Mouse (Mus musculus): ENCODE measurements around the gene Gm11032.

Gm11032 gene

DNA sequence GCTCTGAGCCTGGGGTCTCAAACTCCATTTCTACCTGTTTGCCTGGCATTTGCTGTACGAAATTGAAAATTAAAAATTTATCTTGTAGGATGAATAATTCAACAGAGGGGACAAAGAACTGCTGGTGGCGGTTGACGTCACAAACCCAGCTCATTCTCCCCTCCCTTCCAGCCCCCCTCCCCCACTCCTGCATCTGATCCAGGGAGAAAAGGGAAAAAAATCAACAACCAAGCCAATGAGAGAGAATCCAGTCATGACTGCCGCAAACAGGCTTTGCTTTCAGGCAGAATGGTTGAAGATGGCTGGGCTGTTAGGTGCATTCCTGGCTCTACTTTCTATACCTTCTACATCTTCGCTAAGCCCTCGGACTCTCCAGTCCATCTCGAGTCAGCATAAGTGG, 6.1 kb downstream of the Gm11032 start:
- WGBS = 69% methylated on average over 7 of the region's 7 CpGs

DNA sequence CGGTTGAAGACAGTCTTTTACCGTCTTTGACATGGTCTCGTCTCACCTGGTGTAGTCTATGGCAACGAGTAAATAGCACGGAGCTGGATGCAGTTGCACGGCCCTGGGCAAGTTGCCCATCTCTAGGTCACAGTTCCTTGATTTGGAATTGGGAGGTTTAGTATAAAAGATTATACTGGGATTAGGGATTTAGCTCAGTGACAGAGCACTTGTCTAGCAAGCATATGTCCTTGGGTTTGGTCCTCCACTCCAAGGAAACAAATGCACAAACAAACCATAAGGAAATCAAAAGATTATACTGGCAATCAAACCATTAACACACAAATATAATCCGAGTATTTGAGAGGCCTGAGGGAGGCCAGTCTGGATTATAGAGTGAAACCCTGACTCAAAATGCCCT, 7.8 kb downstream of the Gm11032 start:
- 72% methylated on average over 7 of the region's 7 CpGs for WGBS

DNA sequence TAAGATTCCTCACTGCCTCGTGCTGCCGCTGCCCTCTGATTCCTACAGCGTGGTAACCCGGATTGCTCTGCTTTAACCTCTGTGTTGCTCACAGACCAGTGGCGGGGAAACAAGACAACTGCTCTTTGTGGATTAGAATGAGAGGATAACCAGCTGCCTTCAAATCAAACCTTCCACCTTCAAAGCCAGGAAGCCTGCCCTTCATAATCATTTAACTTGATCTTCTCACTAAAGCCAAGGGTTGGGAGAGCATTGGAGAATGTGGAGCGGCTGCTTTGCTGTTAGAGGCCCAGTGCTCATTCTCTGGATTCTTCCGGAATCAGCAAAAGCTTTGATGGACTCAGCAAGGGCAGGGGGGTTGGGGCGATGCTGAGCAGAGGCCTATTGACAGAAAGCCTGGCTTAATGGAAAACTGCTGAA, 10.0 kb downstream of the Gm11032 start:
- WGBS = 62% methylated on average over 8 of the region's 8 CpGs

DNA sequence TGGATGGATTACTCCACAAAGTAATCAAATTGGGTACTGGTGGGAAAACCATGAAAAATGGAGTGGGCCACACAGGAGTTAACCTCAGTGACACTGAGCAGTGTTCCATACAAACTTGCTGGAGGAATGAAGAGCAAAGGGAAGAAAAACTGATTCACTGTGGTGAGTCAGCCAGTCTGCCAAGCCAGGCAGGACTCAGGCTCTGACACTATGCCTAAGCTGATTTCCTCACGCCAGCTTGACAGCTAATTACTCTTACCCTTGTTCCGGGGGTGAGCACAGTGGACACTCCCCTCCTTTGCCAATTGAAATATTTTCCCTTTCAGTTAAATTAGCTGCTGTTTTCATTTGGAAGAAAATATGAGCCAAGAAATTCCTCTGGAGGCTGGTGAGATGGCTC, 13.6 kb downstream of the Gm11032 start:
- 56% methylated on average over 2 of the region's 2 CpGs for WGBS

DNA sequence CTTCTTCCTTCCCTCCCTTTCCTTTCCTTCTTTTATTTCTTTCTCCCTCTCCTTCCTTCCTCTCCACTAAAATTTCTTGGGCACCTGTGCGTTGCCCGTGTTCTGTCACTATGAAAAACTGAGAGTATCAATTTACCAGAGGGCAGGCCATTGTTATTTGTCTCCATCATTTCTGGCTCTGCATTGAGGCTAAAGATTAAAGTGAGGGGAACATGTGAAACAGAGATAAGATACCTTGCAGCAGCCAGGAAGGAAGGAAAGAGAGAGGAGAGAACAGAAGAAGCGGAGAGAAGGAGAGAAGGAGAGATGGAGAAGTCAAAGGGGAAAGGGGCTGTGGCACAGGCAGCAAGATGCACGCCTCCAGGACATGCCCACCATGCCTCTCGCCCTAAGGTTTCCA, 14.5 kb downstream of the Gm11032 start:
- WGBS = 79% methylated on average over 5 of the region's 5 CpGs

DNA sequence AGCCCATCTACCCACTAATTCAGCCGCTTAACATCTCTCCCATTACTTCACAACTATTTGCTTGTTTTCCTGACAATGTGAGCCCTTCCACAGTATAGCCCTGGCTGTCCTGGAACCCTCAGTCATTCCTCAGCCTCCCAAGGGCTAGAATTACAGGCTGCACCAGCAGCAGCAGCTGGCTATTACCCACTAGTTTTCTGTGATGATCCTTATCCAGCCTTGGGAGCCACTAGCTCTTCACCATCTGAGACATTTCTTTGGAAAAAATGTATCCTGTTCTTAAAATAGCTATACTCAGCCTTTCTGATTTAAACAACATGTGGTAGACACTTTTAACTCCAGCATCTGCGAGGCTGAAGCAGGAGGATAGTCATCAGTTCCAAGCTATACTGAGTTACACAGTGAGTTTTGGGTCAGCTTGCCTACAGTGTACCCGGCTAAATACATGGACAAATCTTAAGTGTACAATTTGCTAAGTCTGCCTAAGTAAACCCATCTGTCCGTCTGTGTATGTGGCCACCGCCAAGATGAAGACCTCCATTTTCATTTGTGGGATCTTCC, 17.0 kb downstream of the Gm11032 start:
- WGBS = 35% methylated on average over 5 of the region's 5 CpGs

DNA sequence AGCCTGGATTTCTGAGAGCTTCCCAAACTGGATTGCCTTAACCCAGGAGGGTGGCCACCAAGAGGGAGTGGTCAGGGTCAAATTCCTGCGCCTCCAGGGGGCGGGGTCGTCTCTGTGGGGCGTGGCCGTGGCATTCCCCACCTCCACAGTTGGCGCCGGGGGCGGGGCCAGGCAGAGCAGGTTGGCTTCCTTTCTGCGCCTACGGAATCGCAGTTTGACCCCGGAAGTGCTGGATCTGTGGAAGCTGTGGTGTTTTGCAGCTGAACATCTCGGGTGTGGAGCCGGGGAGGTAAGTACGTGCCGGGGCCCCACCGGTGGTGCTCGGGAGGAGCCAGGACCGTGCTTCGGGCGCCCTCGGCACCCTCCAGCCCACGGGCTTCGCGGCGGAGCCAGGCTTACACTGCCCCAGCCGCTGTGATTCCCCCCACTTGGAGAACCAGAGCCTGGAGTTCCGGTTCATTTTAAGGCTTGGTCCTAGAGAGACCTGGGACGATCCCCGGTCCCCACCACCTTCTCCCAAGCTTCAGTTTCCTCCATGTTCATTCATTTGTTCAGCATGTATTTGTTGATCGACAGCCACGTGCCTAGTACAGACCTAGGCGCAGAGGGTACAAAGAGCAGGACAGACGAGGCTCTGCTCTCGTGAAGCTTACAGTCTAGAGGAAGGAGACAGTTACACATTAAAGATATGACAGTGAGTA, 17.8 kb downstream of the Gm11032 start, which contains the start of gene Ascc2:
Gene Ascc2, plus strand, starts transcription at position 214 of the 701 bp plus-strand sequence.
- 1% methylated on average over 35 of the region's 35 CpGs for WGBS

DNA sequence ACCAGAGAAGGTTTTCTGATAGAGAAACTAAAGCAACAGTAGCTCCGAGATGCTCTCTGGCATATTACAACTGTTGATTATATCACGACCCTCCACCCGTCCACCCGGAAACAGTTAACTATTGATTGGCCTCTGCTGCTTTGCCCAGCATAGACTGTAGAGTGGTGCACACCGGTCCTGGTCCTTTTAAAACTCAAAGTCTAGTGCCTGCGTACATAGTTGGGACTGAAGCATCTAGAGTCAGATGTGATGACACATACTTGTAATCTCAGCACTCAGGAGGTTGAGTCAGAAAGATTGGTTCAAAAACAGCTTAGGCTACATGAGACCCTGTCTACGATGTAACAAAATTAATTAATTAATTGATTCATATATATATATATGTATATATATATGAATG, 18.4 kb downstream of the Gm11032 start:
- 12% methylated on average over 7 of the region's 7 CpGs for WGBS

DNA sequence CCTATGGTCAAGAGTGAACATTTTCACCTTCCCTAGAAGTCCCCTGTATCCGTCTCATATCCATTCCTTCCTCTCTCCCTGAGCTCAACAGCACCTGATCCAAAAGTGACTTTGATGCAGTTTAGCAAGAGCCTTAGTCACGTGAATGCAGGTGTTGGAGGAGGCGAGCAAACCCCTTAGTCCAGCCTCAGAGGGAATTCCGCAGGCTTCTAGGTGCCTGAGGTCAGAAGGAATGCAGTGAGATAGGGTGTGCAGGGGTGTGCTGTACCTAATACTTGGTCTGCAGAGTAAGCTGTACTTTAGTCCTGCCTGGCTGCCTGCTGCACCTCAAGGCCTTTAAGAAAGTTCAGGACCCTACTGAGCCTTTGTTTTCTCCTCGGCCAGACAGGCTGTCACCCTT, 23.9 kb downstream of the Gm11032 start:
- WGBS = 86% methylated on average over 5 of the region's 5 CpGs

DNA sequence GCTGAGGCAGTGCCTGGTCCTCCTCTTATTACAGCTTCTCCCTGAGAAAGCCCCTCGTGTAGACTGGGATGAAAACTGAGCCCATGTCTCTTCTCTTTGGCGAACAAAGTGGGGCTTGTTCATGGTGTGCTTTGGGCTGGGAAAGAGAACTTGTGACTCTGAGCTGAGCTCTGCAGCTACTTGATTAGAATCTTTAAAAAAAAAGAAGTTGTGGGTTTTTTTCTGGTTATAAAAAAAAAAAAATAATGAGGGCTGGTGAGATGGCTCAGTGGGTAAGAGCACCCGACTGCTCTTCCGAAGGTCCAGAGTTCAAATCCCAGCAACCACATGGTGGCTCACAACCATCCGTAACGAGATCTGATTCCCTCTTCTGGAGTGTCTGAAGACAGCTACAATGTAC, 25.3 kb downstream of the Gm11032 start:
- WGBS = 86% methylated on average over 6 of the region's 6 CpGs

DNA sequence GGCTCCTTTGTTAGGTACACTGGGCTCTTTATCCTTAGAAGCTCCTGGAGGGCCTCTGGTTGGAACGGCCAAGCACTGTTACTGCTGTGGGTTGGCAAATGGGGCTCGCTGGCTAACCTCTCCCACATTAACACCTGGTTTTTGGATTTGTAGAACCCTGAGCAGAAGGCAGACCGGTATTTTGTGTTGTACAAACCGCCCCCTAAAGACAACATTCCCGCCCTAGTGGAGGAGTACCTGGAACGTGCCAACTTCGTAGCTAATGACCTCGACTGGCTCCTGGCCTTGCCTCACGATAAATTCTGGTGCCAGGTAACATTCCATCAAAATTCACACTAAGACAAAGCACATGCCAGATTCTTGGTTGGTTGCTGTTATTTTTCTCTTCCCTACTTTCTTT, 26.5 kb downstream of the Gm11032 start:
- WGBS = 82% methylated on average over 9 of the region's 9 CpGs

DNA sequence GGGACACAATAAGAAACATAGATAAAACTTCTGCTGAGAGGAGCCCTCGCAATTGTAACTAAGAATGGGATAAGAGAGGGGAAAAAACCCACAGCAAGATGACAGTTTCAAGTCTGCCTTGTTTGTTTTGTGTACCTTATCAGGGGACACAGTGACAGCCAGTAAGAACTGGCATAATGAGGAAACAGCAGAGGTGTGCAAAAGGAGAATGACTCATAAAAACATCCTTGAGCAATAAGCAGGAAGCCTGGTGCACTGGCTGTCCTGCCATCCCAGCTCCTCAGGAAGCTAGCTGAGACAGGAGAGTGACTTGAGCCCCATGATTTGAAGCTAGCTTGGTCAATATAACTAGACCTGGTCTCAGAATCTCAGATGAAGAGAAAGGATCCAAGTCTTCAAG, 40.0 kb downstream of the Gm11032 start:
- WGBS = 81% methylated on average over 1 of the region's 1 CpGs

DNA sequence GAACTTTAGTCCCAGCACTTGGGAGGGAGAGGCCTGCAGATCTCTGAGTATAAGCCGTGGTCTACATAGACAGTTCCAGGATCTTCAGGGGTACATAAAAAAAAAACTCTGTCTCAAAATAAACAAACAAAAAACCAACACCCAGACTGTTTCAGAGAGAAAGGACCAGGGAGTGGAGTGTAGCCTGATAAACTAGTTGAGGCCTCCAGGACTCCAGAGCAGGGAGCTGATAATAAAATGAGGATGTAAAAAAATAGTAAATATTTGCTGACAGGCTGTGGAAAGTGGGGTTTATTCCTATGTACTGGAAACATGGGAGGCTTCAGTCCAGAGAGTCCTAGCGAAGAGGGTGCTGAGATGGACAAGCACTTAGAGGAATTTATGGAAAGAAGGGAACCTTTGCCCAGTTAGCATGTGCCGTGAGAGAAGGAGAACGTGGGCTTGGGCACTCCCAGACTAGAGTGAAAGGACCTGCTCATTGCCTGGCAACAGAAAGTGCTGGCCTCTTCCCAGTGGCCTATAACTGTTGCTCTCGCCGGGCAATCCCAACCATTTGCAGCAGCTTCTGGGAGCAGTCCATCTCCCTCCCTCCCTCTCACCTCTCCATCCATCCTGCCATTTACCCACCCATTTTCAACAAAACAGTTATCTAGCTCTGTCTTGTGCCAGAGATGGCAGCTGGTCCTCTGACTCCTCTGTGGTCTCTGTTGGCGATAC, 40.6 kb downstream of the Gm11032 start:
- 59% methylated on average over 7 of the region's 7 CpGs for WGBS

DNA sequence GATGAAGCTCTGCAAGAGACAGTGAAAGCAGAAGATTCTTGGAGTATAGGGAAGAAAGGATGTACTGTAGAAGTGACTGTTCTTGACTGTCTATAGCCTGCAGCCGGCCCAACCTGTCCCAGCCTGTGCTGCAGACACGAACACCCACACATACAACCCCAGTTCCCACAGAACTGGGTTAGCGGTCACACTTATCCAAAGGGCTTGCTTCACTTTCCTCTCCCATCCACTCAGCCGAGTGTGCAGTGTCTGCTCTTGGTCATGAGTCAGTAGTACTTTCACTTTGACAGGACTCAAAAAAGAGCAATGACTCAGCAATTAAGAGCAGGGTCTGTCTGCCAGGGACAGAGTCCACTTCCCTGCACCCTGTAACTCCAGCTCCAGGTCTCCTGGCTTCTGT, 41.5 kb downstream of the Gm11032 start:
- WGBS = 49% methylated on average over 4 of the region's 4 CpGs

DNA sequence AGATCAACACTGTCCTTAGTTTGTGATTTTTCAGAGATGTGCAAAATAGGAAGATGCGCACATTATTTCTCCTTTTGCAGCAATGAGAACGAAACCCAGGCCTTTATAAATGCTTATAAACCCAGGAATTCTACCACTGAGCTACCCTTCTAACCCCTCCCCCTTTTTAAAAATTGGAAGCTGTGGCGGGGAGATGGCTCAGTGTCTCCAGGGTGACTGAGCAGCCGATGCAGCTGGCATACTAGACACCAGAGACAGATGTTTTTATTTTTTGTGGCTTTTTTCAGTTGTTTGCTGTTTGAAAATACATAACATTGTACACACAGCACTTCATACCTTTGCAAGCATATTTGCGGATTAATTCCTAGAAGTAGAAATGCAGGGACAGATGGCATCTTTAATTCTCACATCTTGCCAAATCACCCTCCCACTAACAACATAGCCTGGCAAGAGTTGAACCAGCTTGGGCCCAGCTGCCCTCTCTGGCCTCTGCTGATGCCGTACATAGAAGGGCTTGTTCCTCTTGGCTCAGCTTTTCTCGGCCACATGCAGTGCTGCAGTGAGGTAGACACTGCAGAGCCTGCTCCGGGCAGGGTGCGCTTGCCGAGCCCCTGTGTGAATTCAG, 42.1 kb downstream of the Gm11032 start:
- WGBS = 41% methylated on average over 10 of the region's 10 CpGs

DNA sequence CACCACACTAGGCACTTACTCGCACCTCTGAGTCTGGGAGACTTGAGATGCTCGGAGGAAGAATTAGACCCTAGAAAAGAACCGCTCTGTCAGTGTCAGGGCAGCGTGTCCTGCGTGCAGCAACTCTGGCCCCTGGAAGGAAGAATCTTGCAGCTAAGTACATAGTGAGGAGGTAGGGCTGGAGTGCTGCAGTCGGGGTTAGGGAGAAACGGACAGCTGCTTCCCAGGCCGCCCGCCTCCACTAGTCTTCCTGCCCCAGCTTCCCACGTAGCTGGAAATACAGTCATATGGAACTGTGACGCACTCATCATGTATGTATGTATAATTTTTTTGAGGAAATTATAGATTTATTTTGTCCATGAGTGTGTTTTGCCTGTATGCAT, 42.6 kb downstream of the Gm11032 start:
- WGBS = 65% methylated on average over 11 of the region's 11 CpGs

All from cerebral cortex, adult 2 months (tissue).